In the genomic region with DNA sequence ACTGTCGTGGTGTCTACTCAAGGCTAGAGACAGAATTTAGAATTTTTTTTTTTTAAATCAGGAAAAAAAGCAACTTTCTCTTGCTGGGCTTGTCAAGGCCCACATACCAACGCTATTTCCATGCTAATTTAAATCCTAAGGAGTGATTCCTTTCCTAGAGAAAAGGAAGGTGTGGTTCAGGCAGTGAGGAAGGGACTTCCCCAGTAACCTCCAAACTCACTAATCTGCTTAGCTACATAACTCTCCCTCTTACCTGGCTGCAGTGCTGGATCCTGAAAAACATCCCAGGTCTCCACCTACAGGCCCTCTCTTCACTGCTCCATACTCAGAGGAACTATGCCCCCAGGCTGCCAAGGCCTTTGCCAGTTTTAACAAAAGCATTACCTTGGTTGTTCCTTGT, we compare ENCODE assay signal across 30 mouse cellular contexts. TPM values are rescaled to one million over a fixed set of nuclear protein-coding genes. Genes with fewer than 3 reads are reported as not detected.
"Had no signal": no experiment of that assay in that cellular context is flagged by ENCODE, and none has a peak within 500 bp of the region (broad histone marks: within the 10 kb centered on the region; RNA-seq: fewer than 3 reads in every experiment).

No protein-coding gene starts in this region.

- DNase-seq: cerebellum, adult 9-11 months; cerebellum, postnatal 10 days; cerebellum, postnatal 14 days; cerebellum, postnatal 25 days; cerebellum, postnatal 36 days; embryo, embryonic 11 days; forebrain, postnatal 0 days; gastrocnemius, adult 2 months; gastrocnemius, postnatal 10 days; gastrocnemius, postnatal 14 days; gastrocnemius, postnatal 25 days; gastrocnemius, postnatal 36 days; heart, adult 11 months; heart, adult 18-20 months; heart, adult 2 months had no signal

- ATAC-seq: forebrain, embryonic 13.5 days; forebrain, embryonic 14.5 days; forebrain, embryonic 15.5 days; forebrain, embryonic 16.5 days; forebrain, postnatal 0 days had no signal

- H3K9ac ChIP-seq: embryonic facial prominence, embryonic 12.5 days; embryonic facial prominence, embryonic 13.5 days; embryonic facial prominence, embryonic 15.5 days; forebrain, embryonic 12.5 days; forebrain, embryonic 13.5 days; forebrain, embryonic 15.5 days; forebrain, postnatal 0 days had no signal

- H3K4me3 ChIP-seq: embryonic facial prominence, embryonic 10.5 days; embryonic facial prominence, embryonic 12.5 days; embryonic facial prominence, embryonic 13.5 days; embryonic facial prominence, embryonic 15.5 days; erythroblast, embryonic 14.5 days; forebrain, embryonic 10.5 days; forebrain, embryonic 12.5 days; forebrain, embryonic 13.5 days; forebrain, embryonic 15.5 days; gastrocnemius, adult 2 months; heart, adult 2 months had no signal

- H3K9me3 ChIP-seq: embryonic facial prominence, embryonic 10.5 days; embryonic facial prominence, embryonic 12.5 days; embryonic facial prominence, embryonic 13.5 days; embryonic facial prominence, embryonic 15.5 days; forebrain, embryonic 10.5 days; forebrain, embryonic 12.5 days; forebrain, embryonic 13.5 days; forebrain, embryonic 15.5 days had no signal

- H3K27ac ChIP-seq: embryonic facial prominence, embryonic 10.5 days; embryonic facial prominence, embryonic 12.5 days; embryonic facial prominence, embryonic 13.5 days; embryonic facial prominence, embryonic 15.5 days; forebrain, embryonic 10.5 days; forebrain, embryonic 12.5 days; forebrain, embryonic 13.5 days; forebrain, embryonic 15.5 days; gastrocnemius, adult 2 months; heart, adult 2 months had no signal

- H3K36me3 ChIP-seq: embryonic facial prominence, embryonic 10.5 days; embryonic facial prominence, embryonic 12.5 days; embryonic facial prominence, embryonic 13.5 days; embryonic facial prominence, embryonic 15.5 days; forebrain, embryonic 10.5 days; forebrain, embryonic 12.5 days; forebrain, embryonic 15.5 days had no signal

- H3K4me2 ChIP-seq: embryonic facial prominence, embryonic 12.5 days; embryonic facial prominence, embryonic 13.5 days; embryonic facial prominence, embryonic 15.5 days; forebrain, embryonic 12.5 days; forebrain, embryonic 13.5 days; forebrain, embryonic 15.5 days had no signal

- H3K4me1 ChIP-seq: embryonic facial prominence, embryonic 10.5 days; embryonic facial prominence, embryonic 12.5 days; embryonic facial prominence, embryonic 13.5 days; embryonic facial prominence, embryonic 15.5 days; forebrain, embryonic 10.5 days; forebrain, embryonic 12.5 days; forebrain, embryonic 13.5 days; forebrain, embryonic 15.5 days had no signal

- H3K27me3 ChIP-seq: embryonic facial prominence, embryonic 12.5 days; embryonic facial prominence, embryonic 13.5 days; embryonic facial prominence, embryonic 15.5 days; forebrain, embryonic 12.5 days; forebrain, embryonic 13.5 days; forebrain, embryonic 15.5 days had no signal

RNA-seq across cellular contexts. Expression of a gene that starts 59.4 kb away (rescaled TPM):
- total RNA-seq: gastrocnemius, adult 18-20 months; gastrocnemius, adult 2 months; gastrocnemius, postnatal 36 days had no signal
- polyA plus RNA-seq: embryonic facial prominence, embryonic 10.5 days; embryonic facial prominence, embryonic 11.5 days; embryonic facial prominence, embryonic 12.5 days; embryonic facial prominence, embryonic 13.5 days; embryonic facial prominence, embryonic 14.5 days; embryonic facial prominence, embryonic 15.5 days; erythroblast, embryonic 14.5 days; forebrain, embryonic 10.5 days; forebrain, embryonic 11.5 days; forebrain, embryonic 12.5 days; forebrain, embryonic 13.5 days; forebrain, embryonic 14.5 days; forebrain, embryonic 15.5 days; forebrain, embryonic 16.5 days; forebrain, postnatal 0 days had no signal
